Comparison of ENCODE assay signal across 10 mouse cellular contexts in the genomic region with DNA sequence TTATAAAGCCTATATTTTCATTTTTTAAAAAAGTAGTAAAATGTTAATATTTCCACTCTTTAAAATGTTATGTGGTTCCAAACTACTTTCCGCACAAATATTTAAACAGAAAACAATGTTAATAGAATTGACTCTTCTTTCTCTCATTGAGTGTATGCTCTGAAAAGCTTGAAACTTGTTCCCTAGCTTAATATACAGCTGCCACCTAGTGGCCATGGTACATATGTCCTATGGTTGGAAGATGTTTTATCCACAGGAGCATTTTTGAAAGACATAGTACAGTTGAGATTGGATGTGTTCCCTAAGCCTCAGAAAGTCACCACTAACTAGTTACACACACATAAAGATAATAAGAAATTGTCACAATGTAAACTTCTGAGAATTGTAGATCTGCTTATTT. TPM values are rescaled to one million over a fixed set of nuclear protein-coding genes. Genes with fewer than 3 reads are reported as not detected.
DNase-seq lines count a peak whose midpoint lies in the region; ATAC-seq lines count a peak whose summit lies in the region.
"Had no signal": no experiment of that assay in that cellular context is flagged by ENCODE, and none has a peak within 500 bp of the region (broad histone marks: within the 10 kb centered on the region; RNA-seq: fewer than 3 reads in every experiment).

No protein-coding gene starts in this region.

- no peak overlapping the region for H3K9ac ChIP-seq in neural tube, embryonic 11.5 days (ENCODE audit: low read length)
- H3K9ac ChIP-seq in neural tube, embryonic 15.5 days (replicated peaks), result no peak overlapping the region
- H3K9ac ChIP-seq: neural tube, embryonic 13.5 days had no signal

- H3K4me2 ChIP-seq in neural tube, embryonic 11.5 days (ENCODE audit: low read depth), result no peak overlapping the region
- no peak overlapping the region for H3K4me2 ChIP-seq in neural tube, embryonic 15.5 days
- H3K4me2 ChIP-seq: neural tube, embryonic 13.5 days had no signal

- H3K4me3 ChIP-seq in neural tube, embryonic 11.5 days (ENCODE audit: low read depth, low read length), result no peak overlapping the region
- H3K4me3 ChIP-seq in neural tube, embryonic 15.5 days (replicated peaks), result no peak overlapping the region
- H3K4me3 ChIP-seq: neural tube, embryonic 13.5 days had no signal

- H3K9me3 ChIP-seq in neural tube, embryonic 11.5 days (ENCODE audit: control insufficient read depth, low read length), result no peaks in the 10 kb centered on the region
- no peaks in the 10 kb centered on the region for H3K9me3 ChIP-seq in neural tube, embryonic 15.5 days (replicated peaks)
- H3K9me3 ChIP-seq: neural tube, embryonic 13.5 days had no signal

- no peaks in the 10 kb centered on the region for H3K36me3 ChIP-seq in neural tube, embryonic 11.5 days (ENCODE audit: control insufficient read depth, insufficient read depth, low read length)
- H3K36me3 ChIP-seq in neural tube, embryonic 15.5 days, result no peaks in the 10 kb centered on the region
- H3K36me3 ChIP-seq: neural tube, embryonic 13.5 days had no signal

- DNase-seq in heart, adult 18-20 months, result peak; percentile 22 to 60
- no peak for DNase-seq in heart, adult 11 months
- peak; percentile 69 for DNase-seq in neural tube, embryonic 11.5 days (ENCODE audit: low spot score)
- peak; percentile 51 for DNase-seq in ZHBTc4 (ENCODE audit: low read depth, low spot score)

- no peaks in the 10 kb centered on the region for H3K4me1 ChIP-seq in neural tube, embryonic 11.5 days (ENCODE audit: control insufficient read depth, insufficient read depth, low read length)
- H3K4me1 ChIP-seq in neural tube, embryonic 15.5 days, result no peaks in the 10 kb centered on the region
- H3K4me1 ChIP-seq: neural tube, embryonic 13.5 days had no signal

- ATAC-seq in neural tube, embryonic 11.5 days (ENCODE audit: insufficient read depth, low FRiP score, low TSS enrichment), result no peak; the same call in 1 of the 2 replicates
- ATAC-seq in neural tube, embryonic 15.5 days (ENCODE audit: low FRiP score), result no peak; the same call in 1 of the 2 replicates
- peak; percentile 70 for ATAC-seq in granulocyte monocyte progenitor cell, adult 5-6 weeks (replicated peaks; ENCODE audit: poor library complexity, severe bottlenecking)
- ATAC-seq in megakaryocyte-erythroid progenitor cell, adult 5-6 weeks (replicated peaks; ENCODE audit: low FRiP score, low TSS enrichment, poor library complexity, severe bottlenecking), result peak; percentile 77; the same call in 1 of the 2 replicates
- ATAC-seq in inflammation-experienced regulatory T-cells, adult 6 months, result no peak

- H3K27me3 ChIP-seq in neural tube, embryonic 11.5 days (ENCODE audit: control insufficient read depth, insufficient read depth, low read length), result no peaks in the 10 kb centered on the region
- no peaks in the 10 kb centered on the region for H3K27me3 ChIP-seq in neural tube, embryonic 15.5 days (replicated peaks)
- H3K27me3 ChIP-seq: neural tube, embryonic 13.5 days had no signal

- 59% methylated on average over 1 of the region's 1 CpGs for WGBS in neural tube, embryonic 11.5 days
- WGBS in neural tube, embryonic 15.5 days, result 48% methylated on average over 1 of the region's 1 CpGs

- no peak overlapping the region for H3K27ac ChIP-seq in neural tube, embryonic 11.5 days (ENCODE audit: low read depth, low read length)
- H3K27ac ChIP-seq in neural tube, embryonic 15.5 days (replicated peaks), result no peak overlapping the region
- H3K27ac ChIP-seq: neural tube, embryonic 13.5 days had no signal

RNA-seq across cellular contexts. Expression of a gene that starts 11.7 kb away (rescaled TPM):
- not detected for total RNA-seq in heart, adult 18-20 months (2021)
- polyA plus RNA-seq in neural tube, embryonic 11.5 days (2014; fragmentation: Nextera tagmentation; extraction: Ambion mirVana), result not detected in 2 replicates
- polyA plus RNA-seq in neural tube, embryonic 15.5 days (2015; fragmentation: Nextera tagmentation; extraction: Ambion mirVana), result not detected in 2 replicates
- not detected in 2 replicates for total RNA-seq in granulocyte monocyte progenitor cell, adult 5-6 weeks (2014; fragmentation: Nextera tagmentation)
- not detected in 2 replicates for total RNA-seq in granulocyte monocyte progenitor cell, adult 5-6 weeks (2017)
- not detected in 2 replicates for total RNA-seq in megakaryocyte-erythroid progenitor cell, adult 5-6 weeks (2014; fragmentation: Nextera tagmentation)
- not detected in 2 replicates for total RNA-seq in megakaryocyte-erythroid progenitor cell, adult 5-6 weeks (2017)
- polyA plus RNA-seq in inflammation-experienced regulatory T-cells, adult 6 months (2017; shearing (Covaris generic)), result not detected
- total RNA-seq: layer of hippocampus, adult 18-20 months had no signal
- polyA plus RNA-seq: neural tube, embryonic 13.5 days had no signal

RNA-seq across cellular contexts. Expression of a gene that starts 22.0 kb away (rescaled TPM):
- not detected for total RNA-seq in heart, adult 18-20 months (2021)
- not detected in 2 replicates for polyA plus RNA-seq in neural tube, embryonic 11.5 days (2014; fragmentation: Nextera tagmentation; extraction: Ambion mirVana)
- not detected in 2 replicates for polyA plus RNA-seq in neural tube, embryonic 15.5 days (2015; fragmentation: Nextera tagmentation; extraction: Ambion mirVana)
- not detected in 2 replicates for total RNA-seq in granulocyte monocyte progenitor cell, adult 5-6 weeks (2014; fragmentation: Nextera tagmentation)
- not detected in 2 replicates for total RNA-seq in granulocyte monocyte progenitor cell, adult 5-6 weeks (2017)
- not detected in 2 replicates for total RNA-seq in megakaryocyte-erythroid progenitor cell, adult 5-6 weeks (2014; fragmentation: Nextera tagmentation)
- total RNA-seq in megakaryocyte-erythroid progenitor cell, adult 5-6 weeks (2017), result not detected in 2 replicates
- polyA plus RNA-seq in inflammation-experienced regulatory T-cells, adult 6 months (2017; shearing (Covaris generic)), result not detected
- polyA plus RNA-seq: neural tube, embryonic 13.5 days had no signal

Comparison
In these comparisons a context has a peak if more than half of its experiments do, and no peak if none do; other contexts are left out.
1. ATAC-seq: peak in granulocyte monocyte progenitor cell, adult 5-6 weeks (single experiment) and megakaryocyte-erythroid progenitor cell, adult 5-6 weeks (single experiment); none in neural tube, embryonic 11.5 days (single experiment), neural tube, embryonic 15.5 days (single experiment) and inflammation-experienced regulatory T-cells, adult 6 months (single experiment).